Mouse (Mus musculus) right cerebral cortex, postnatal 36 days (tissue): ENCODE data around the gene Snx21.

ENCODE experiments used
- DNase-seq, 2 experiments: peaks; one replicate each; pipeline ENCODE4 v3.0.0; 2022; ENCODE audit warnings: low spot score in 2 of 2, mixed read lengths in 1 of 2

Snx21 gene

DNA sequence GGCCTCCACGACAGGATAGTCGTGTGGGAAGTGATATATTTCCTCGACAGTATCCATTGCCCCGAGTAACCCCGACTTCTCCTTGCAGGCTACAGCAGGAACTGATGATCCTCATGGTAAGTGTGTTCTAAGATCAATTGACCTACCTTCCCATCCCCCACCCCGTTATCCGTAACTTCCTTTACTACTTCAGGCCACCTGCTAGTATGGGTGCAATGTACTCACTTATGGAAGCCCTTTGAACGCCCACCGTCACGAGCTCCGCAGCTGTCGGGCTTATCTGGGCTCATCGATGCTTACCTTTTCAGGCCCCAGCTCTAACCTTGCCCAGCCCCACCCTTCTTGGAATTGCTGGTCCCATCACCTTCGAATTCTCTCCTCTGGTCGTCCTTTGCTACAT lies 15.3 kb upstream of the Snx21 start:
- DNase-seq: no peak

DNA sequence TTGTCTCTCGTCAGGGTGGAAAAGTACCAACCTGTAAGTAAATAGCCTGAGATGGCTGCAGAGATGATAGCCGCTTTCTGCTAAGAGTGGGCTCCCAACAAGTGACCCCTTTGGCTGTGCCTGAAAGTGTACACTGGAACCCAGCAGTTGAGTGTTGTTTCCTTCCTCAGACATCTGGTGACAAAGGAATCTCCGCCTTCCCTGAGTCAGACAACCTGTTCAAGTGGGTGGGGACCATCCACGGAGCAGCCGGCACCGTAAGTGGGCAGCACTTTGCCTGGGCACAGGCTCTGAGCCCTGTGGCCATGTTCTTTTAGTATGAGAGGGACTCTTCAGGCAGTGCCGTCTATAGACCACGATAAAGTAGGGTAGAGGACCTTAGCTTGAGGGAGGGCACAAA lies 14.5 kb upstream of the Snx21 start:
- no peak for DNase-seq

DNA sequence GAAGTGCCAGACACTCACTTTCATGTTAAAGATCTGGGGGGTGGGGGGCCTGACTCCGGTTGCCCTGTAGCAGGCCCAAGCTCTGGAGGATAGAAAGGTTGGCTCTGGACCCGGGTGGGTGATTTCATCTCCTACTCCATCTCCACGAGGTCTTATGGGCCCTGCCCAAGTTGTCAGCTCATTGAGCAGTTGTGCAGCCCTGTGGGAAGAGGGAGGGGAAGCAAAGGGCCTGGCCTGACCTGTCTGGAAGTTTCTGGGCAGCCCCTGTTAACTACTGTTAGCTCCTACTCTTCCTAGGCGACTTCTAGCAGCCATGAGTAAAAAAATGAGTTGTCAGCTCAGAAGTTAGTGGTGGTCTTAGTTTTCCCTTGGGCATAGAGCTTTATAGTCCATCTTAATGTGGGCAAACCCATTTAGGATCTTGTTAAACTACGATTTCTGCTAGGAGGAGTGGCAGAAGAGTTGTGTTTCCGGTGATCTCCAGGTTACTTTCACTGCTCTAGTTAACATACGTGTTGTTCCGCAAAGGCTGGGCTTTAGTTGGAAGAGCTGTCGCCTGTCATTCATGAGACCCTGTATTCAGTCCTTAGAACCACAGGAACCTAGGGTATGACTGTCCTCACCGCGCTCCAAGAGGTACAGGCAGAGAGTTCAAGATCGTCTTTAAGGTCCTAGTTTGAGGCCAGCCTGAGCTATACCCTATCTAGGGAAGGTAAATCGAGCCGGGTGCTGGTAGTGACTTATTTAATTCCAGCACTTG lies 12.2 kb upstream of the Snx21 start:
- DNase-seq: no peak

DNA sequence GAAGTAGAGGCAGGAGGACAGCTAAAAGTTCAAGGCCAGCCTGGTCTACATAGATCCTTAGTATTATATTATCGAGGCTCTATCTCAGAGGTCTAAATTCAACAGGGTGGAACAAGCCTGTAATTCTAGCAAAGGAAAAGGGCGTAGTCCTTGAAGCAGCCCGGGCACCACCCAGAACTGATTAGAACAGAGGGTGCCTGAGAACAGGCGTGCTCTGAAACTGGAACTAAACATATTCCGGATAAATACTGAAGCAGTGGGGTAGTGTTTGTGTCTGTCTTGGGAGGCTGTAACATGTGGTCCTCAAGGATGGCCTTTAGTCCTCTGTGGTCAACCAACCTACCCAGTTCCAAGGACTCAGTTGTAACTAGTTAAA lies 11.6 kb upstream of the Snx21 start:
- DNase-seq: no peak

DNA sequence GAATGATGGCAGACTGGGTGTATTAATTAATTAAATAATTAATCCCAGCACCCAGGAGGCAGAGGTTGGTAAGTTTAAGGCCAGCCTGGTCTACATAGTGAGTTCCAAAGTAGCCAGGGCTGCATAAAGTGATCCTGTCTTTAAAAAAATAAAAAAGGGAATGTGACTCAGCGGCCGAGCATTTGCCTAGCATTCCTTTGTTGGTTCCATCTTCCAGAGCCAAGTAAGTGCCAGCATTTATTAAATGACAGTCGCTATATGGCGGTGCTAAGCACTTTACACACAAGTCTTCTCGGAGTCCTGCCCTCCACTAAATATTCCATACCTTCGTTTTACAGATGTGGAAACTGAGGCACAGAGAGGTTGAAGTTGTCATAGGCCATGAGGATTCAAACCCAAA lies 9.5 kb upstream of the Snx21 start:
- DNase-seq: no peak

DNA sequence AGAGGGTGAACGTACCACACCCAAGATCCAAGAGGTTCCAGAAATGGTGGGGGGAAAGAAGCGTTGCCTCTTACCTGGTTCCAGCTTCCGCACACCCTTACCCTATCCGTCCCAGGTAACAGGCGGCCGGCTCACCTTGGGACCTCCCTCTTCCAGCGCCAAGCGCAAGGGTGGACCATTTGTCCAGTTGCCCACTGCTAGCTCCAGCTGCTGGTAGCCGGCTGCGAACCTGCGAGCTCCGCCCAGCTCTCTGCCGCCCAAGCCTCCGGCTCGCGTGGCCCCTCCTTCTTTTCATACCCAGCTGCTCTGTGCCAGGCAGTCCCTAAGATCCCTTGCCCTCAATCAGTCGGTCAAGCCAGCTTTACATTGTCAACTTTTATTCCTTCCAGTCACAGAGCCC lies 8.8 kb upstream of the Snx21 start:
- no peak for DNase-seq

DNA sequence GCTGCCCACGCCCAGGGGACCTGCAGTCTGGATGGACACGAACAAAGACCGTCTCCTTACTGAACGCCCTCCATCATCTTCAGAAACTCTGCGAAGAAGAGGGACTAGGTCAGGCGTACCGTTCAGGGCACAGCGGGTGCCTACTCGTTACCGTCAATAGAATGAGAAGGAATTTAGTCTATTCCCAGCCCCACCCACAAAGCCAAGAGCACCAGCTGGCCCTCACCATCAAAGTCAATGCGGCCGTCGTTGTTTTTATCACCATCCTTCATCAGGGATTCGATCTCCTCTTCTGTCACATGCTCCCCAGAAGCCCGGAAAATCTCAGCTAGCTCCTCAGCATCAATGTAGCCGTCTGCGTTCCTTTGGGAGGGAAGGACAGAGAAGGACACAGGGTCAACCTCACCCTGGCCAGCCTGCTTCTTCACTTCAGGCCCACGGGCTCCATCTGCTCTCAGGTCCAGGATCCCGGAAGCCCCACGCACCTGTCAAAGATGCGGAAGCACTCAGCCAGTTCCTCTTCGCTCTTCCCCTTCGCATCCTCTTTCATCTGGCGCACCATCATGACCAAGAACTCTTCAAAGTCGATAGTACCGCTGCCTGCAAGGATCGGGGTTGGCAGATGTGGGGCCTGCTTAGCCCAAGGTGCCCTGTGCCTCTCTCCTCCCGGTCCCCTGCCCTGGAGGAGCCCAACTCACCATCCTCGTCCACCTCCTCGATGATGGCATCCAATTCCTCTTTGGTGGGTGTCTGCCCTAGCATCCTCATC lies 8.2 kb upstream of the Snx21 start:
- no peak for DNase-seq

DNA sequence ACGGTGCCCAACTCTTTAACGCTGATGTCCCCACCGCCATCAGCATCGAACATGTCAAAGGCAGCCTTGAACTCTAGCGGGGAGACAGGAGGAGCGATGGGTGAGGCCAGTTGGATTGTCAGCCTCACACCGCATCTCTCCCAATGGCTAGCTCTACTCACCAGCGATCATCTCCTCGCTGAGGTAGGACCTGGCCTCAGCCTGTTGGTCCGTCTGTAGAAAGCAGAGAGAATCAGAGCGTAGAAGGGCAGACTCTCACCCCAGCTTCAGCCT lies 7.7 kb upstream of the Snx21 start:
- DNase-seq: no peak

DNA sequence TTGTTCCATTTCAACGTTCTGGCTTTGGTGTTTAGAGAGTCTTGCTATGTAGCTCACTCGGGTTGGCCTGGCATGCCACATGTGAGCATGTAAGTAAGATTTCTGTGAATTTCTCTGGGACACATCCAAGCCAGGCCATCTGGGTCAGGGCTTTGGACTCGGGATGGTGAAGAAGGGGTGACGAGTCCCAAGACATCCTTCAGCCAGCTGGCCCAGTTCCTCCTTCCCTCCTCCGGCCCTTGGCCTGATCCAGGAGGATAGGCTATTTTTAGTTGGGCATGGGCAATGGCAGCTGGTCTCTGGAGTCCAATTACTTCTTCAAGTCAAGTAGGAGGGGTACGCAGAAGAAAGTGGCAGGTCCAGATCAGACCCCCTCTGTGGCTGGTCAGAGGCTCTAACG lies 6.8 kb upstream of the Snx21 start:
- no peak for DNase-seq

DNA sequence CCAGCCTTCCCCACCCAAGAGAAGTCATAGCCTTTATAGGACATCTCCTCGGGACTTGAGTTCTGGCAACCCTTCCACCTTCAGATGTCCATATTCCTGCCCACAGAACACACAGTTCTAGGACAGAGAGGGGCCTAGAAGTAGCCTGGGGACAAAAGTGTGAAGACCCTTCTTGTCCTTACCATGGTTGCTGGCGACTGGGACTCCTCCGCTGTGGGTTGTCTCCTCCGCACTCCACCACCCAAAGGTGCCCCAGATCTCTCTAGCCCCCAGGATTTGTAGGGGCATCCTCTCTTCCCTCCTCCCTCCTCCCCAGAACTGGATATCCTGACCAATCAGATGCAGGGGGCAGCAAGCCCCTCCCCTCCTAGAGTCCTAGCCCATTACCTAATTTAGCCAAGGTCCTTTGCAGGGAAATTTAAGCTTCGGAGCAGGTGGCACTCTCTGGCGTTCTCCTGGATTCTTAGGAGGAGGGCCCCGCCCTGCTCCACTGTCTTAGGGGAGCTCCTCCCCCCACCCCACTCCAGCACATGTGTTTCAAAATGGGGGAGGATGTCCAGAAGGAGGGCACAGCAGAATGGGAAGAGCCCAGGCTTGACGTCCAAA lies 6.0 kb upstream of the Snx21 start, which contains the start of gene Tnnc2:
Gene Tnnc2, minus strand, starts transcription at position 487 of the 606 bp plus-strand sequence.
- DNase-seq: no peak

DNA sequence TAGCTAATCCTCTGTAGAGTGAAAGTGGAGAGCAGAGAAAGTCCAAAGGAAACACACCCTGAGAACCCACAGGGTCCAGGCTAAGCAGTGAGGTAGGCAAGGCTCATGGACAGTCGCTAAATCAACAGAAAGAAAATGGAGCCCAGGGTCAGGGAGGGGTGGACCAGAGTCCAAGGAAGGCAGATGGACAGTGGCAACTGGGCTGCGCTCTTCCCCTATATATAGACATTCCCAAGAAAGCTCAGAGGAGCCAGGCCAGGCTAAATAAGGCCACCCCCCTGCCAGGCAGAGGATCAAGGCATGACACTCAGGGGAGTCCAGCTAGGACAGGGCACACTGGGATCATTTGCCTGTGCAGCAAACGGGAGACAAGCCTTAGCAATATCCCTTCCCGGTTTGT lies 3.7 kb upstream of the Snx21 start:
- no peak for DNase-seq

DNA sequence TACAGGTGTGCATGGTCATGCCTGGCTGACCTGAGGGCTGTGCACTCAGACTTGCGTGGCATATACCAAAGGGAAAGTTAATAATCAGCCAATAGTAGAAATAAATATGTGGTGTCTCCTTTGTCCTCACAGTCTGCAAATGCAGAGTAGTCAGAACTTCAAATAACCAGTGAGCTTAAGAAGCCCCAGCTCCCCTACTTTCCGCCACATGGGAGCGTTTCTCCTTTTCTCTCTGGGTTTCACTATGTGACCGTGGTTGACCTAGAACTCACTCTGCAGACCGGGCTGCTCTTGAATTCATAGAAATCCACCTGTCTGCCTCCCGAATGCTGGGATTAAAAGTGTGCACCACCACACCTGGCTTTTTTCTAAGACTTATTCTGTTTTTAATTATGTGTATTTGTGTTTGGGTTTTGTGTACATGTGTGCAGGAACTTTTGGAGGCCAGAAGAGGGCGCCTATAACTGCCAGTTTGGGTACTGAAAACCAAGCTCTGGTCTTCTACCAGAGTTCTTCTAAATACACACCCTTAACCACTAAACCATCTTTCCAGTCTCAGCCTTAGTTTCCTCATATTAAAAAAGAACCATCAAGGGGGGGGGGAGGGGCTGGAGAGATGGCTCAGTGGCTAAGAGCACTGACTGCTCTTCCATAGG lies 1.6 kb upstream of the Snx21 start:
- no peak for DNase-seq

DNA sequence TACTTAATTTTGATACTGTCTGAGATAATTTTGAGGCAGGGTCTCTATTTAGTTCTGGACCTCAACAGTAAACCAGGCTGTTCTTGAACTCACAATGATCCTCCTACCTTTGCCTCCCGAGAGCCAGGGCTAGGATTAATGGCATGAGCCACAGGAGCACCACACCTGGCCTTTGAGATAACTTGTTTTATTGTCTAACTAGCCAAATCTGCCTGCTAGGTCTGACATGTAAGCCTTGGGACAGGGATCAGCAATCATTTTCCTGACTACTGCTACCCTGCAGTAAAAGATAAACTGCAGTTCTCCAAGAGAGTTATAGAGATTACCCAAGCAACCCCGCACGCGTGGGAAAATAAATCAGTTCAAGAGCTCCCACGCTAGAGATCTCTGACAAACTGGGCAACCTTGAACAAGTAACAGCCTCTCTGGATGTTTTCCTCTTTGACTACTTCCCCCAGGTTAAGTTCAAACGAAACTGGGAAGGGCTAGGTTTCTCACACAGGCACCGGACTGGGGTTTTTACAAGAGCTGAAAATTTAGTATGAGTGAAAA lies 678 bp upstream of the Snx21 start:
- DNase-seq: no peak

DNA sequence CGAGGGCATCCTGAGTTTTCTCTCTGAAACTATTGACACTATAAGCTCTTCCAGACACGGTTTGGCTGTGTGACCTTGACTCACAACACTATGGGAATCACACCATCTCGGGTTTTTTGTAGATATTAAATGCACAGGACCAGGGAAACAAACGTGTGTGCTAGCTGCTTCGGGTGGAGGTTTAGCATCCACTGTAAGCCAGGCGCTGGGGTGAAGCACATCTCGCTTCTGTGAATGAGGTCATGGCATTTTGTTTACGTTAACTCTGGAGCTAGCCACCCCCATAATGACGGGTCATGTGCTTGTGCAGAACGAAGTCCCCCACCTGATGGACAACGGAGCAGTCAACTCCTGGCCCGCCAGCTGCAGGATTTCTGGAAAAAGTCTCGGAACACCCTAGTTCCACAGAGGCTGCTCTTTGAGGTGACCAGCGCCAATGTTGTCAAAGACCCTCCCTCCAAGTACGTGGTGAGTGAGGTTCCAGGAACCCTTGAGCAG lies 814 bp downstream of the Snx21 start:
- DNase-seq: no peak

DNA sequence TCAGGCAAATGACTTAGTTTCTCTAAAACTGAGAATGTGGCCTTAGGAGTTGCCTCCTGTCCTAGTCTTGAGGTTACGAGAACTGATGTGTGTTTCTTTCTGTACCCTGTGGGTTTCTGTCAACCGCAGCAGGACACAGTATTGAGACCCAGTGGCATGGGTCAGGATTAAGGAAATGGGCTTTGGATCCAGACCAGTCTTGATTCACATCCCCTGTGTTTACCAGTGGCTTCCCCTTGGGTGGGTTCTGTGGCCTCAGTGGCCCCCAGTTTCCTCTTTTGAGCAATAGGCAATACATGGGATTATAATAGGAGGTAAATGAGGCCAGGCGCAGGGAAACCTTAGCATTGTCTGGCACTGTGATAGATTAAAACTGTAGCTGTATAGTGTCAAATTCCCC lies 1.4 kb downstream of the Snx21 start:
- no peak for DNase-seq

DNA sequence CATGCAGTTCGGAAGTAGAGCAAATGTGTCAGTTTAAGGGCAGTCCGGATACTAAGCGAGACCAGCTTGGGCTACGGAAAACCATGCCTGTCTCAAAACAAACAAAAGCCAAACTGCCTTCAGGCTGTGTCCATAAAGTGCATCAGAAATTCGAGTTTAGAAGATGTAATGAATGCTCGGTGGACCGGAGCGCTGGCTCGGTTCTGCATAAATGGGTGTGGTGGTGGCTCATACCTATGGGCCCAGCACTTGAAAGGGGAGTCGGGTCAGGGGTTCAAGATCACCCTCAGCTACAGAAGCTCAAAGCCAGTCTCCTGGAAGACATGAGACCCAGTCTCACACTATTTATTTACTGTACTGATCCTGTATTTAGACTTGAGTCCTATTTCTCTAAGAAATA lies 2.2 kb downstream of the Snx21 start:
- DNase-seq: no peak

DNA sequence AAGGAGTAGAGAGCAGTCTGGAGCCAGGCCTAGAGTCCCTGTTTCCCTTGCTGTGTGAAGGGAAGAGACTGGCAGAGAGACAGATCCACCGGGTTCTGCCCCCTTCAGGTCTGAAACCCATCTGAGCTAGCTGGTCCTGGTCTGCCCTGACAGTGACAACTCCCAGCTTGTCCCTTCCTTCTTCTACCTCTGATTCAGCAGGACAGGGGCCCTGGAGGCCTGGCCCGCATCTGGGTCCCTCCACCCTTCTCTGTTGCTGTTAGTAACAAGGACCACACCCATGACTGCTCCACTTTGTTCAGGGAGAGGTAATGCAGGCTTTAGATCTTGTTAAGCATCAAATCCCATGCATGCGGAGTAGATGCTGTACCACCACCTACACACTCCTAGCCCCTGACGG lies 2.8 kb downstream of the Snx21 start:
- no peak for DNase-seq

DNA sequence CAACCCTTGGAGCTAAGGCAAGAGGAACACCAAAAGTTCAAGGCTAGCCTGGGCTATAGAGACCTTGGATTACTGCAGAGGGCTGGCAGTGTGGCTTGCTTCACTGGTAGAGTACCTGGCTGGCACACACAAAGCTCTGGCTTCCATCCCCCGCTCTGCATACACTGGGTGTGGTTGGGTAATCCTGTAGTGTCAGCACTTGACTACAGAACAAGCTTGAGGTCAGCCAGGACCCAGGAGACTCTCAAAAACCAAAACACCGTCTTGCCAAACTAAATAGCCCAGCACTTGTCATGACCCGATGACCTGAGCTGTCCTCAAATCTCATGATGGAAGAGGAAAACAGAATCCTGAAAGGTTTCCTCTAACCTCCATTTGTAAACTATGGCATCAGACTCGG lies 4.8 kb downstream of the Snx21 start:
- DNase-seq: no peak

DNA sequence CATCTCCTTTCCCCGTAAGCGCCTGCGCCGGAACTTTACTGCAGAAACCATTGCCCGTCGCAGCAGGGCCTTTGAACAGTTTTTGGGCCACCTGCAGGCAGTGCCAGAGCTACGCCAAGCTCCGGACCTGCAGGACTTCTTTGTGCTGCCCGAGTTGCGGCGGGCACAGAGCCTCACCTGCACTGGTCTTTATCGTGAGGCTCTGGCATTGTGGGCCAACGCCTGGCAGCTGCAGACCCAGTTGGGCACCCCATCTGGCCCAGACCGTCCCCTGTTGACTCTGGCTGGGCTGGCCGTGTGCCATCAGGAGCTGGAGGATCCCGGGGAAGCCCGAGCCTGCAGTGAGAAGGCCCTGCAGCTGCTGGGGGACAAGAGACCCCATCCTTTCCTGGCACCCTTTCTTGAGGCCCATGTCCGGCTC lies 6.2 kb downstream of the Snx21 start:
- no peak for DNase-seq

DNA sequence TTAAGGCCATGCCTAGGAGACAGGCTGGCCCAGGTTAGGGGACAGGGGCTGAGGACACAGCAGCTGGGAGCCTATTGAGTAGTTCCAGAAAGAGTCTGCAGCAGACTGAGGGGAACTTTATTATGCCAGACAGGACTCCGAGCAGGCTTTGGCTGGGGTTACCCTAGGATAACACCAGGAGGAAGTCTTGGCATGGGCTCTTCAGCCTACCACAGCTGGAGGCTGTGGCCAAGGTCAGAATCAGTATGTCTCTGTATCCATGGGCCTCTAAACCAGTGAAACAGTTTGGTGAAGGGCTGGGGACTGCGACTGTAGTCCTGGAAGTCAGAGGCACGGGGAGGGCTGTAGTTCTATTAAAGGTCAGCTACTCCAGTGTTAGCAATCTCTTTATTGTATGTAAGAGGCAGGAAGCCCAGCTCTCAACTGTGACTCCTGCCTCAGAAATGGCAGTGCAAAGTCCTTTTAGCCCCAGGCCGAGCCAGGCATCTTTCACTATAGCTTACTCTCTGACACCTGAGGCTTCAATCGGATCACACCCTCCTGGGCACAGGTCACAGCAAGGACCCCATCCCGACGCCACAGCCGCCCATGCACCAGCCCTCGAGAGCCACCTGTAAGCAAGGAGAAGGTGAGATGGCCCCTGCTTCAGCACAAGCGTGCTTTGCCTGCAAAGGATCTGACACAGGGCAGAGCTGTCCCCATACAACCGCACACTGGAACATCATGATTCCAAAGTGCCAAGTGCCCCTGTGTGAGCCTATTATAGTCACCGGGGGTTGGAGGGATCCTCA lies 7.0 kb downstream of the Snx21 start:
- DNase-seq: no peak

DNA sequence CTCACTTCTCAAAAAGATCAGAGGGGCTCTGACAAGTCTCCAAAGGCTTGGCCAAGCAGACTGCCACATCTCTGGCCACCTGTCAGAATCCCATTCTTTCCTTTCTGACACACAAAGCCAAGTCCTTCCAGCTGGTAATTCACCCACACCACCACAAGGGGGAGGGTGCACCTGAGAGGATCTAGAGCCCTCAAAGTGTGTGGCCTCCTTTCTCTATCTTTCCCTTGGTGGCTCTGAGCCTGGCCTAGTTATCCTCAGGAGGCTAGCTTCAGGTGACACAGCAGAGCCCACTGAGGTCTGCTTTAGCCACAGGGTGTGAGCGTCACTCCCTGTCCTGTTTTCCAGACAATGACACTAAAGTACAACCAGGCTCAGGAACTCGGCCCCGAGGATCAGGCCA lies 7.6 kb downstream of the Snx21 start:
- DNase-seq: no peak
